Comparison of ENCODE assay signal across 8 mouse cellular contexts in genomic region chr6:120493374-120494181, GRCm38 (mm10). TPM values are rescaled to one million over a fixed set of nuclear protein-coding genes. Genes with fewer than 3 reads are reported as not detected.
DNase-seq lines count a peak whose midpoint lies in the region; ATAC-seq lines count a peak whose summit lies in the region.

Tmem121b (minus strand) TSS chr6:120493807.

- peak within 1 kb of the TSS; percentile 100 for H3K4me2 ChIP-seq in heart, embryonic 16.5 days (ENCODE audit: low read depth, low read length)
- H3K4me2 ChIP-seq in lung, embryonic 15.5 days = peak within 1 kb of the TSS; percentile 100

- no peaks in the 10 kb centered on the region for H3K36me3 ChIP-seq in heart, embryonic 16.5 days (ENCODE audit: control insufficient read depth, insufficient read depth)
- no peaks in the 10 kb centered on the region for H3K36me3 ChIP-seq in lung, embryonic 15.5 days

- peak within 1 kb of the TSS; percentile 74 for H3K4me3 ChIP-seq in heart, embryonic 16.5 days (ENCODE audit: low read length)
- peak within 1 kb of the TSS; percentile 64 for H3K4me3 ChIP-seq in lung, embryonic 15.5 days

- peak within 1 kb of the TSS; percentile 68 for H3K9ac ChIP-seq in heart, embryonic 16.5 days (ENCODE audit: low read length)
- peak within 1 kb of the TSS; percentile 48 for H3K9ac ChIP-seq in lung, embryonic 15.5 days

- peaks cover 37% of the 10 kb centered on the region for H3K27me3 ChIP-seq in heart, embryonic 16.5 days (ENCODE audit: control insufficient read depth, insufficient read depth, low read length)
- H3K27me3 ChIP-seq in lung, embryonic 15.5 days = peaks cover 45% of the 10 kb centered on the region

- H3K27ac ChIP-seq in heart, embryonic 16.5 days (ENCODE audit: low read length) = no peak within 1 kb of the TSS
- H3K27ac ChIP-seq in lung, embryonic 15.5 days = no peak within 1 kb of the TSS

- under 1% methylated on average over 70 of the region's 84 CpGs for WGBS in heart, embryonic 16.5 days
- 1% methylated on average over 80 of the region's 84 CpGs for WGBS in lung, embryonic 15.5 days

- peak; percentile 32; the same call in 1 of the 2 replicates for ATAC-seq in heart, embryonic 16.5 days (replicated peaks; ENCODE audit: extremely low read depth, insufficient read depth, low FRiP score)
- peak; percentile 70; the same call in 1 of the 2 replicates for ATAC-seq in lung, embryonic 15.5 days (ENCODE audit: borderline replicate concordance, extremely low read depth, low FRiP score, low TSS enrichment)

- H3K4me1 ChIP-seq in heart, embryonic 16.5 days (ENCODE audit: control insufficient read depth, insufficient read depth, low read length) = peaks cover 18% of the 10 kb centered on the region
- peaks cover 31% of the 10 kb centered on the region for H3K4me1 ChIP-seq in lung, embryonic 15.5 days

- no peaks in the 10 kb centered on the region for H3K9me3 ChIP-seq in heart, embryonic 16.5 days (replicated peaks; ENCODE audit: control insufficient read depth, low read length)
- H3K9me3 ChIP-seq in lung, embryonic 15.5 days = no peaks in the 10 kb centered on the region

- peak; percentile 69 for DNase-seq in CD4-positive, CD25-positive, alpha-beta regulatory T cell, adult 2 months (ENCODE audit: low read depth, low spot score)
- DNase-seq in ZHBTc4 (ENCODE audit: low read depth, low spot score) = peak; percentile 76
- DNase-seq in embryo, embryonic 11.5 days (ENCODE audit: low read depth, low spot score) = peak; percentile 68
- DNase-seq in layer of hippocampus, postnatal 10 days (ENCODE audit: low spot score in 2 of 2) = peak; percentile 87 to 93
- peak; percentile 56 for DNase-seq in ovary, postnatal 14 days (ENCODE audit: low spot score)
- no peak for DNase-seq in urinary bladder, postnatal 14 days (ENCODE audit: low spot score)

RNA-seq across cellular contexts. Expression of gene Tmem121b, which starts in this region (rescaled TPM):
- polyA plus RNA-seq in heart, embryonic 16.5 days (2015; fragmentation: Nextera tagmentation; extraction: Ambion mirVana) = 0.07 and 0.11 TPM in 2 replicates
- total RNA-seq in layer of hippocampus, postnatal 10 days (2021) = 10 to 100 TPM; 38.2 to 42.5 TPM
- 0.17 and 0.20 TPM in 2 replicates for polyA plus RNA-seq in lung, embryonic 15.5 days (2015; fragmentation: Nextera tagmentation; extraction: Ambion mirVana)

Comparison
In these comparisons a context has a peak if more than half of its experiments do, and no peak if none do; other contexts are left out.
1. Peak in ATAC-seq, H3K4me3 ChIP-seq, H3K9ac ChIP-seq and H3K4me2 ChIP-seq in heart, embryonic 16.5 days; RNA of the gene not detected or under 1 TPM.
2. Peak in ATAC-seq, H3K4me3 ChIP-seq, H3K9ac ChIP-seq and H3K4me2 ChIP-seq in lung, embryonic 15.5 days; RNA of the gene not detected or under 1 TPM.